Mouse (Mus musculus) CH12.LX (cell line): Measurements from ENCODE around the gene Phf20. TPM values are rescaled to one million over a fixed set of nuclear protein-coding genes. Genes with fewer than 3 reads are reported as not detected.

Experiments used
- DNase-seq: peaks from one replicate; pipeline ENCODE4 v3.0.0-alpha.2; 2013; ENCODE audit errors: extremely low read depth
- H3K27ac ChIP-seq: 2 replicates; pipeline ENCODE4 v1.5.1; 2012; ENCODE audit warnings: low read depth, mild to moderate bottlenecking, control low read depth, moderate library complexity; ENCODE audit not compliant: insufficient read depth
- H3K27me3 ChIP-seq: replicated peaks from 2 replicates; pipeline ENCODE3; 2012; ENCODE audit warnings: inconsistent platforms
- H3K36me3 ChIP-seq, 2 experiments: replicated peaks in 1 of 2; 2 replicates each; pipeline versions ENCODE3 to v1.6.1; 2012; ENCODE audit warnings: inconsistent platforms in 1 of 2, low read length in 1 of 2, mild to moderate bottlenecking in 1 of 2, mixed read lengths in 1 of 2, moderate library complexity in 1 of 2; ENCODE audit not compliant: control insufficient read depth in 1 of 2, insufficient read depth in 1 of 2
- H3K4me1 ChIP-seq, 2 experiments: 2 replicates each; pipeline ENCODE4 v1.6.1; 2012; ENCODE audit warnings: inconsistent platforms in 1 of 2, moderate library complexity in 1 of 2; ENCODE audit not compliant: insufficient read depth in 2 of 2, control insufficient read depth in 1 of 2
- H3K4me2 ChIP-seq: 2 replicates; pipeline ENCODE4 v1.6.1; 2012; ENCODE audit warnings: low read depth, mild to moderate bottlenecking, control low read depth; ENCODE audit not compliant: poor library complexity, insufficient read depth, severe bottlenecking
- H3K4me3 ChIP-seq, 3 experiments: fragments of 150-350 bp in 1 of 3; sonication (generic) in 1 of 3; replicated peaks in 1 of 3; 2 replicates each; pipeline versions ENCODE3 to v1.5.1; 2011 to 2012; ENCODE audit warnings: low read depth in 2 of 3, low read length in 2 of 3, mild to moderate bottlenecking in 2 of 3, moderate library complexity in 2 of 3, control low read depth in 1 of 3, improper control_type of control experiment in 1 of 3, inconsistent platforms in 1 of 3, mixed read lengths in 1 of 3; ENCODE audit not compliant: poor library complexity in 1 of 3
- H3K79me2 ChIP-seq: replicated peaks from 2 replicates; pipeline ENCODE4 v1.6.1; 2012; ENCODE audit warnings: mild to moderate bottlenecking, moderate library complexity; ENCODE audit not compliant: control insufficient read depth, poor library complexity, insufficient read depth, severe bottlenecking; ENCODE audit errors: extremely low read depth
- H3K9ac ChIP-seq: 2 replicates; pipeline ENCODE4 v1.6.1; 2012; ENCODE audit warnings: low read depth, mild to moderate bottlenecking, control low read depth, moderate library complexity; ENCODE audit not compliant: insufficient read depth
- H3K9me3 ChIP-seq: replicated peaks from 2 replicates; pipeline ENCODE3; 2012; ENCODE audit warnings: low read length, inconsistent platforms, mixed read lengths
- ETS1 ChIP-seq: conservative IDR thresholded peaks from 2 replicates; pipeline ENCODE4 v1.6.1; 2012; ENCODE audit warnings: low read depth, mild to moderate bottlenecking, inconsistent platforms, low read length, improper control_type of control experiment, moderate library complexity
- GABPA ChIP-seq: IDR thresholded peaks from 2 replicates; pipeline ENCODE4 v1.6.1; 2012; ENCODE audit warnings: low read depth, low read length, improper control_type of control experiment, inconsistent platforms; ENCODE audit not compliant: insufficient replicate concordance
- JUND ChIP-seq: conservative IDR thresholded peaks from 2 replicates; pipeline ENCODE4 v1.6.1; 2011; ENCODE audit warnings: low read depth, low read length, improper control_type of control experiment
- MAFK ChIP-seq: IDR thresholded peaks from 2 replicates; pipeline ENCODE4 v1.6.1; 2011; ENCODE audit warnings: low read length, improper control_type of control experiment; ENCODE audit not compliant: insufficient replicate concordance
- MAX ChIP-seq: IDR thresholded peaks from 2 replicates; pipeline ENCODE4 v1.6.1; 2011; ENCODE audit warnings: low read length, improper control_type of control experiment
- POLR2A ChIP-seq: IDR thresholded peaks from 2 replicates; pipeline ENCODE4 v1.6.1; 2011; ENCODE audit warnings: low read depth, mild to moderate bottlenecking, improper control_type of control experiment, low read length
- USF1 ChIP-seq: IDR thresholded peaks from 2 replicates; pipeline ENCODE4 v1.6.1; 2014; ENCODE audit warnings: low read depth, mild to moderate bottlenecking, inconsistent platforms, low read length, improper control_type of control experiment
- USF2 ChIP-seq: conservative IDR thresholded peaks from 2 replicates; pipeline ENCODE4 v1.6.1; 2011; ENCODE audit warnings: low read depth, low read length, improper control_type of control experiment
- ZC3H11A ChIP-seq: IDR thresholded peaks from 2 replicates; pipeline ENCODE4 v1.6.1; 2012; ENCODE audit warnings: low read depth, mild to moderate bottlenecking, inconsistent platforms, low read length, improper control_type of control experiment
- ZNF384 ChIP-seq: IDR thresholded peaks from 2 replicates; pipeline ENCODE4 v1.6.1; 2012; ENCODE audit warnings: low read depth, low read length, improper control_type of control experiment, inconsistent platforms
- dilution Hi-C: fragments of 300-500 bp; cut with MboI; formaldehyde crosslinking; loops from 2 replicates; pipeline ENCODE4 v1.14.3; 2020; ENCODE audit warnings: low sequenced_read_pairs; ENCODE audit not compliant: extremely low pct_unique_long_range_greater_than_20kb, extremely low pct_ligation_motif_present
- in situ Hi-C: fragments of 300-500 bp; cut with MboI; formaldehyde crosslinking; loops from 3 replicates; pipeline ENCODE4 v1.14.3; 2019; ENCODE audit warnings: low sequenced_read_pairs, low pct_ligation_motif_present, low pct_unique_long_range_greater_than_20kb, mixed read lengths
- polyA plus RNA-seq: library from polyadenylated mRNA; unstranded; fragments of >175 nt; gene quantifications from 2 replicates; pipeline ENCODE4 v1.2.1, GENCODE M21; 2012; ENCODE audit warnings: low read depth; ENCODE audit not compliant: insufficient read length
- total RNA-seq, 2 experiments: library from RNA; depleted of rRNA; stranded (reverse); fragments of 300-350 nt in 1 of 2; fragments of >200 nt in 1 of 2; gene quantifications; 2 replicates each; pipeline ENCODE4 v1.2.3; 2012 to 2014

Phf20 gene
- total and polyA plus RNA-seq, 3 experiments, result 11.7 to 17.6 (median 13.3) TPM

GRCm38 (mm10) chr2:156356031-156356430 is 159.8 kb downstream of the Phf20 start:
- in situ Hi-C loops (no loop called here), dilution Hi-C loops (no loop called here)
- H3K4me3 ChIP-seq, result no peak overlapping the region
- H3K79me2 ChIP-seq, result no peaks in the 10 kb centered on the region
- no peak overlapping the region for H3K9ac ChIP-seq
- H3K9me3 ChIP-seq, result peaks cover 2% of the 10 kb centered on the region
- peaks cover 0 to 19% of the 10 kb centered on the region in 2 experiments; a peak in 2 of 4 replicates for H3K4me1 ChIP-seq
- H3K36me3 ChIP-seq, result no peaks in the 10 kb centered on the region
- peak; percentile 9 for DNase-seq
- H3K27me3 ChIP-seq, result no peaks in the 10 kb centered on the region
- H3K27ac ChIP-seq, result no peak overlapping the region
- no peak for TF ChIP-seq GABPA
- no peak for TF ChIP-seq USF2
- TF ChIP-seq ZNF384, result no peak
- TF ChIP-seq MAX, result no peak
- TF ChIP-seq MAFK, result no peak
- TF ChIP-seq USF1, result no peak
- no peak for TF ChIP-seq JUND
- TF ChIP-seq ZC3H11A, result no peak
- no peak for TF ChIP-seq POLR2A
- TF ChIP-seq ETS1, result no peak
- H3K4me2 ChIP-seq, result no peak overlapping the region

Other genes starting within 250 kb of the Phf20 start
- gene Cep250, start 240.0 kb upstream of the Phf20 start, total RNA-seq (2012; rRNA removed), result 29.1 and 31.4 TPM in 2 replicates
- 13.5 and 17.7 TPM in 2 replicates for gene Cep250, start 240.0 kb upstream of the Phf20 start, total RNA-seq (2014; rRNA removed)
- gene Cep250, start 240.0 kb upstream of the Phf20 start, polyA plus RNA-seq, result 25.8 and 26.3 TPM in 2 replicates
- 1.1 and 1.4 TPM in 2 replicates for gene 6430550D23Rik, start 188.5 kb upstream of the Phf20 start, total RNA-seq (2012; rRNA removed)
- 0.78 and 1.1 TPM in 2 replicates for gene 6430550D23Rik, start 188.5 kb upstream of the Phf20 start, total RNA-seq (2014; rRNA removed)
- 0.81 and 1.7 TPM in 2 replicates for gene 6430550D23Rik, start 188.5 kb upstream of the Phf20 start, polyA plus RNA-seq
- gene Ergic3, start 188.4 kb upstream of the Phf20 start, total RNA-seq (2012; rRNA removed), result 132 and 136 TPM in 2 replicates
- 51.6 and 53.0 TPM in 2 replicates for gene Ergic3, start 188.4 kb upstream of the Phf20 start, total RNA-seq (2014; rRNA removed)
- 146 and 163 TPM in 2 replicates for gene Ergic3, start 188.4 kb upstream of the Phf20 start, polyA plus RNA-seq
- not detected in 2 replicates for gene Fer1l4, start 143.5 kb upstream of the Phf20 start, total RNA-seq (2012; rRNA removed)
- not detected in 2 replicates for gene Fer1l4, start 143.5 kb upstream of the Phf20 start, total RNA-seq (2014; rRNA removed)
- not detected in 2 replicates for gene Fer1l4, start 143.5 kb upstream of the Phf20 start, polyA plus RNA-seq
- 3.1 and 3.6 TPM in 2 replicates for gene Spag4, start 131.3 kb upstream of the Phf20 start, total RNA-seq (2012; rRNA removed)
- 2.2 and 3.0 TPM in 2 replicates for gene Spag4, start 131.3 kb upstream of the Phf20 start, total RNA-seq (2014; rRNA removed)
- 2.6 and 2.9 TPM in 2 replicates for gene Spag4, start 131.3 kb upstream of the Phf20 start, polyA plus RNA-seq
- 36.8 and 39.8 TPM in 2 replicates for gene Cpne1, start 84.5 kb upstream of the Phf20 start, total RNA-seq (2012; rRNA removed)
- gene Cpne1, start 84.5 kb upstream of the Phf20 start, total RNA-seq (2014; rRNA removed), result 34.0 and 36.6 TPM in 2 replicates
- gene Cpne1, start 84.5 kb upstream of the Phf20 start, polyA plus RNA-seq, result 24.6 and 33.0 TPM in 2 replicates
- 9.6 and 13.2 TPM in 2 replicates for gene Rbm12, start 84.5 kb upstream of the Phf20 start, total RNA-seq (2012; rRNA removed)
- 20.7 and 25.2 TPM in 2 replicates for gene Rbm12, start 84.5 kb upstream of the Phf20 start, total RNA-seq (2014; rRNA removed)
- 33.4 and 36.5 TPM in 2 replicates for gene Rbm12, start 84.5 kb upstream of the Phf20 start, polyA plus RNA-seq
- 14.7 and 18.8 TPM in 2 replicates for gene Gm28036, start 69.4 kb upstream of the Phf20 start, total RNA-seq (2012; rRNA removed)
- gene Gm28036, start 69.4 kb upstream of the Phf20 start, total RNA-seq (2014; rRNA removed), result 10.5 and 17.0 TPM in 2 replicates
- 15.3 and 18.4 TPM in 2 replicates for gene Gm28036, start 69.4 kb upstream of the Phf20 start, polyA plus RNA-seq
- gene Romo1, start 52.4 kb upstream of the Phf20 start, total RNA-seq (2012; rRNA removed), result 292 and 319 TPM in 2 replicates
- gene Romo1, start 52.4 kb upstream of the Phf20 start, total RNA-seq (2014; rRNA removed), result 110 and 130 TPM in 2 replicates
- 255 and 303 TPM in 2 replicates for gene Romo1, start 52.4 kb upstream of the Phf20 start, polyA plus RNA-seq
- gene Nfs1, start 52.3 kb upstream of the Phf20 start, total RNA-seq (2012; rRNA removed), result 58.6 and 60.6 TPM in 2 replicates
- gene Nfs1, start 52.3 kb upstream of the Phf20 start, total RNA-seq (2014; rRNA removed), result 68.8 and 72.1 TPM in 2 replicates
- gene Nfs1, start 52.3 kb upstream of the Phf20 start, polyA plus RNA-seq, result 49.2 and 51.3 TPM in 2 replicates
- gene Rbm39, start 16.2 kb upstream of the Phf20 start, total RNA-seq (2012; rRNA removed), result 212 and 232 TPM in 2 replicates
- 417 and 491 TPM in 2 replicates for gene Rbm39, start 16.2 kb upstream of the Phf20 start, total RNA-seq (2014; rRNA removed)
- 376 and 400 TPM in 2 replicates for gene Rbm39, start 16.2 kb upstream of the Phf20 start, polyA plus RNA-seq
- gene Cnbd2, start 115.8 kb downstream of the Phf20 start, total RNA-seq (2012; rRNA removed), result 2.1 and 3.0 TPM in 2 replicates
- 0.99 and 1.0 TPM in 2 replicates for gene Cnbd2, start 115.8 kb downstream of the Phf20 start, total RNA-seq (2014; rRNA removed)
- 2.7 and 3.6 TPM in 2 replicates for gene Cnbd2, start 115.8 kb downstream of the Phf20 start, polyA plus RNA-seq
- gene Scand1, start 116.2 kb downstream of the Phf20 start, total RNA-seq (2012; rRNA removed), result 64.0 and 72.6 TPM in 2 replicates
- gene Scand1, start 116.2 kb downstream of the Phf20 start, total RNA-seq (2014; rRNA removed), result 78.5 and 86.6 TPM in 2 replicates
- gene Scand1, start 116.2 kb downstream of the Phf20 start, polyA plus RNA-seq, result 48.5 and 48.7 TPM in 2 replicates
- 0.08 and 0.21 TPM in 2 replicates for gene Epb41l1, start 224.4 kb downstream of the Phf20 start, total RNA-seq (2012; rRNA removed)
- gene Epb41l1, start 224.4 kb downstream of the Phf20 start, total RNA-seq (2014; rRNA removed), result not detected in 2 replicates
- gene Epb41l1, start 224.4 kb downstream of the Phf20 start, polyA plus RNA-seq, result not detected in 2 replicates